Mouse (Mus musculus): ENCODE results near the gene Map2k1. TPM values are rescaled to one million over a fixed set of nuclear protein-coding genes. Genes with fewer than 3 reads are reported as not detected.
A peak's percentile ranks its signal among the peaks of the same experiment; 100 is the strongest.

The Map2k1 gene
- polyA plus RNA-seq, 1 experiment, result 67.3 TPM

GRCm38 (mm10) chr9:64255422-64255821 is 2.0 kb upstream of the Map2k1 start:
- TF ChIP-seq E2F4 (IDR thresholded peaks at IDR 0.05; ENCODE audit: insufficient read depth), result no peak
- TF ChIP-seq MAX (IDR thresholded peaks at IDR 0.05; ENCODE audit: low read depth), result no peak
- TF ChIP-seq USF1 (IDR thresholded peaks at IDR 0.05; ENCODE audit: low read depth), result no peak
- no peak for TF ChIP-seq SRF (IDR thresholded peaks at IDR 0.05; ENCODE audit: control insufficient read depth, insufficient read length, low read depth)
- TF ChIP-seq REST (IDR thresholded peaks at IDR 0.05; ENCODE audit: insufficient read depth, insufficient read length), result no peak
- no peak for TF ChIP-seq TCF3 (IDR thresholded peaks at IDR 0.05; ENCODE audit: insufficient read length, low read depth)
- TF ChIP-seq MYOG (IDR thresholded peaks at IDR 0.05; ENCODE audit: control insufficient read depth in 1 of 3, insufficient read depth in 1 of 3, insufficient read length in 2 of 3, low read depth in 2 of 3), result no peak
- TF ChIP-seq POLR2A (IDR thresholded peaks at IDR 0.05; ENCODE audit: insufficient read length, low read depth), result no peak
- no peak for TF ChIP-seq MYOD1 (IDR thresholded peaks at IDR 0.05; ENCODE audit: control insufficient read depth in 1 of 3, insufficient read length in 2 of 3, low read depth in 2 of 3)
- TF ChIP-seq CEBPB (IDR thresholded peaks at IDR 0.05; ENCODE audit: insufficient read depth, poor library complexity, severe bottlenecking), result no peak
- no peak for TF ChIP-seq POLR2AphosphoS2 (IDR thresholded peaks at IDR 0.05; ENCODE audit: insufficient read length, low read depth)
- no peak for TF ChIP-seq TCF12 (IDR thresholded peaks at IDR 0.05; ENCODE audit: insufficient read depth, poor library complexity, severe bottlenecking)
- H3ac ChIP-seq (ENCODE audit: control insufficient read depth, insufficient read length), result no peak overlapping the region
- peaks cover 26% of the 10 kb centered on the region for H3K79me2 ChIP-seq (ENCODE audit: control insufficient read depth, insufficient read depth)
- no peak overlapping the region for H3K4me3 ChIP-seq
- H3K36me3 ChIP-seq (ENCODE audit: control insufficient read depth, insufficient read depth), result no peaks in the 10 kb centered on the region
- no peaks in the 10 kb centered on the region for H3K27me3 ChIP-seq (ENCODE audit: control insufficient read depth, insufficient read depth, insufficient read length)
- H3K4me2 ChIP-seq (ENCODE audit: low read depth), result no peak overlapping the region

DNA sequence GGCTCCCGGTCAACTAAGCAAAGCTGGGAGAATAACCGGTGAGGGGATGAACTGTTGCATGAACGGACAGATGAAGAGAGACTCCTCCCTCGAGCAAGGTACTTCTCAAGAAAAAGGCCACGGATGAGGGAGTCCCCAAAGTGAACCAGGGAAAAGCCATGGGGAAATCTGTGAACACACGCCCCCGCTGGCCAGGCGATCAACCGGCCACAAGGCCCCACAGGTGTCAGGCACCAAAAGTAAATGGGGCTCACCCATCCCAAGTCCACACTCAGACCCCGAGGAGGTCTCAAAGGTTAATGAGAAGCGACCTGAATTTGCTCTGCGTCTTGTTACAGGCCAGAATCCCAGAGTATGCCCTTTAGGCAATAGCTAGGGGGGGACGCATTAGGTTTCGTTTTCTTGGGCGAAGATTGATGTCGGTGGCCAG is 825 bp downstream of the Map2k1 start:
- Histone ChIP-seq H3K4me2 (ENCODE audit: low read depth) (peak overlapping the region; percentile 98), H3K79me2 (ENCODE audit: control insufficient read depth, insufficient read depth) (peaks cover 50% of the 10 kb centered on the region), H3K4me3 (peak overlapping the region; percentile 96), H3K36me3 (ENCODE audit: control insufficient read depth, insufficient read depth) (no peaks in the 10 kb centered on the region), H3ac (ENCODE audit: control insufficient read depth, insufficient read length) (peak overlapping the region; percentile 97), H3K27me3 (ENCODE audit: control insufficient read depth, insufficient read depth, insufficient read length) (no peaks in the 10 kb centered on the region)
- no peak for TF ChIP-seq CEBPB (IDR thresholded peaks at IDR 0.05; ENCODE audit: insufficient read depth, poor library complexity, severe bottlenecking)
- TF ChIP-seq SRF (IDR thresholded peaks at IDR 0.05; ENCODE audit: control insufficient read depth, insufficient read length, low read depth), result no peak
- TF ChIP-seq TCF12 (IDR thresholded peaks at IDR 0.05; ENCODE audit: insufficient read depth, poor library complexity, severe bottlenecking), result no peak
- no peak for TF ChIP-seq TCF3 (IDR thresholded peaks at IDR 0.05; ENCODE audit: insufficient read length, low read depth)
- TF ChIP-seq MAX (IDR thresholded peaks at IDR 0.05; ENCODE audit: low read depth), result no peak
- peak in 1 of 3 experiments; percentile 12 for TF ChIP-seq MYOG (IDR thresholded peaks at IDR 0.05; ENCODE audit: control insufficient read depth in 1 of 3, insufficient read depth in 1 of 3, insufficient read length in 2 of 3, low read depth in 2 of 3)
- TF ChIP-seq MYOD1 (IDR thresholded peaks at IDR 0.05; ENCODE audit: control insufficient read depth in 1 of 3, insufficient read length in 2 of 3, low read depth in 2 of 3), result peak in 1 of 3 experiments; percentile 37
- no peak for TF ChIP-seq USF1 (IDR thresholded peaks at IDR 0.05; ENCODE audit: low read depth)

DNA sequence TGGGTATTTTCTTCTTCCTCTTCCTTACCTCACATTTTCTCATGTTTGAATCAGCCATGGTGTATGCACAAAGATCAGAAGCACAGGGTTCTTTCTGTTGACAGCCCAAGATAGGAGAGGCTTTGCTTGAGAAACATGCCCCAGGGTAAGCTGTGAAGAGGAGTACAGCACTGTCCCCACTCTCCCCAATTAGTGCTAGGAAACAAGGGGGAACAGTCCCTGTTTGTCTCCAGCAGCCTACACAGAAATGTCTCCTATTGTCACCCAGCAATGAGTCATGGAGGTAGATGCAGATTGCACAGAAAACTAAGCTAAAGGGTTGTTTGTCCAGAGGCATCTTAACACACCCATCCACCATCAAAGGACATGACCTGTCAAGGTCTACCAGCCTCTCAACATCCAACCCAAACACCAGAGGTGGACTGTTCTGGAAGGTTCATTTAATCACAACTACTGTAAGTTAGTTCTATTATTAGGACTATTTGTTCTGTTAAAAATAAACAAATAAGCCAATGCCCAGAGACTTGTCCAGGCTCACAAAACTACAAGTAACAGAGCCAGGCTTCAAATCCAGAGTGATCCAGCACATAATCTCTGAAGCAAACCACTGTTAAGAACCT is 3.2 kb downstream of the Map2k1 start:
- peaks cover 72% of the 10 kb centered on the region for H3K79me2 ChIP-seq (ENCODE audit: control insufficient read depth, insufficient read depth)
- no peak for TF ChIP-seq SRF (IDR thresholded peaks at IDR 0.05; ENCODE audit: control insufficient read depth, insufficient read length, low read depth)
- TF ChIP-seq CEBPB (IDR thresholded peaks at IDR 0.05; ENCODE audit: insufficient read depth, poor library complexity, severe bottlenecking), result no peak
- TF ChIP-seq REST (IDR thresholded peaks at IDR 0.05; ENCODE audit: insufficient read depth, insufficient read length), result no peak
- no peak for TF ChIP-seq TCF12 (IDR thresholded peaks at IDR 0.05; ENCODE audit: insufficient read depth, poor library complexity, severe bottlenecking)
- no peak for TF ChIP-seq MAX (IDR thresholded peaks at IDR 0.05; ENCODE audit: low read depth)
- TF ChIP-seq MYOD1 (IDR thresholded peaks at IDR 0.05; ENCODE audit: control insufficient read depth in 1 of 3, insufficient read length in 2 of 3, low read depth in 2 of 3), result no peak
- TF ChIP-seq TCF3 (IDR thresholded peaks at IDR 0.05; ENCODE audit: insufficient read length, low read depth), result no peak
- TF ChIP-seq POLR2AphosphoS2 (IDR thresholded peaks at IDR 0.05; ENCODE audit: insufficient read length, low read depth), result no peak
- no peak overlapping the region for H3ac ChIP-seq (ENCODE audit: control insufficient read depth, insufficient read length)
- H3K4me2 ChIP-seq (ENCODE audit: low read depth), result peak overlapping the region; percentile 98
- H3K4me3 ChIP-seq, result no peak overlapping the region
- H3K27me3 ChIP-seq (ENCODE audit: control insufficient read depth, insufficient read depth, insufficient read length), result no peaks in the 10 kb centered on the region
- H3K36me3 ChIP-seq (ENCODE audit: control insufficient read depth, insufficient read depth), result no peaks in the 10 kb centered on the region

DNA sequence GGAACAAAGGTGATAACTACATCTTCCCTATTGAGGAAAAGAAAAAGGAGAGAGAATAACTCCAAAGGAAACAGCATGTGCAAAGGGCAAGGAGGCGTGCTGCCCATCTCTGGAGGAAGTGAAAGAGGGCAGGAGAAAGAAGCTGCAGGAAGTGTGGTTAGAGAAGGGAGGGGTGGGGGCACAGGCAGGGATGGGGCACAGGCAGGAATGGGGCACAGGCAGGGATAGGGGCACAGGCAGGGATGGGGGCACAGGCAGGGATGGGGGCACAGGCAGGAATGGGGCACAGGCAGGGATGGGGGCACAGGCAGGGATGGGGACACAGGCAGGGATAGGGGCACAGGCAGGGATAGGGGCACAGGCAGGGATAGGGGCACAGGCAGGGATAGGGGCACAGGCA is 4.1 kb downstream of the Map2k1 start:
- peaks cover 81% of the 10 kb centered on the region for H3K79me2 ChIP-seq (ENCODE audit: control insufficient read depth, insufficient read depth)

DNA sequence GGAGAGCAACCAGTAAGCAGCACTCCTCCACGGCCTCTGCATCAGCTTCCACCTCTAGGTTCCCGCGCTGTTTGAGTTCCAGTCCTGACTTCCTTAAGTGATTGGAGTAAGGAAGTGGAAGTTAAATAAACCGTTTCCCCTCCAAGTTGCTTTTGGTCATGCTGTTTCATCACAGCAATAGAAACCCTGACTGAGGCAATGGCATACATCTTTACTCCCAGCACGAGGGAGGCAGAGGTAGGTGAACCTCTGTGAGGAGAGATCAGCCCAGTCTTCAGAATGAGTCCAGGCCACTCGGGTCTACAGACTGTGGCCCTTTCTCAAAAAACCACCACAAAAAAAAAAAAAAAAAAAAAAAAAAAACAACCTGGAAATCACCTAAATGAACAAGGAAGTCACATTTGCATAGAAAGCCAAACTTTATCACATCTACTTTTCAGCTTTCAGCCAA is 11.0 kb downstream of the Map2k1 start:
- Histone ChIP-seq H3ac (ENCODE audit: control insufficient read depth, insufficient read length) (no peak overlapping the region), H3K36me3 (ENCODE audit: control insufficient read depth, insufficient read depth) (no peaks in the 10 kb centered on the region), H3K4me3 (no peak overlapping the region), H3K79me2 (ENCODE audit: control insufficient read depth, insufficient read depth) (peaks cover 84% of the 10 kb centered on the region), H3K4me2 (ENCODE audit: low read depth) (no peak overlapping the region), H3K27me3 (ENCODE audit: control insufficient read depth, insufficient read depth, insufficient read length) (no peaks in the 10 kb centered on the region)
- no peak for TF ChIP-seq TCF3 (IDR thresholded peaks at IDR 0.05; ENCODE audit: insufficient read length, low read depth)
- TF ChIP-seq POLR2A (IDR thresholded peaks at IDR 0.05; ENCODE audit: insufficient read length, low read depth), result no peak
- no peak for TF ChIP-seq REST (IDR thresholded peaks at IDR 0.05; ENCODE audit: insufficient read depth, insufficient read length)
- TF ChIP-seq MAX (IDR thresholded peaks at IDR 0.05; ENCODE audit: low read depth), result no peak

More for the DNA sequence above, 4.1 kb downstream of the Map2k1 start:
- TF ChIP-seq SRF (IDR thresholded peaks at IDR 0.05; ENCODE audit: control insufficient read depth, insufficient read length, low read depth), result no peak
- no peak for TF ChIP-seq USF1 (IDR thresholded peaks at IDR 0.05; ENCODE audit: low read depth)
- TF ChIP-seq MAX (IDR thresholded peaks at IDR 0.05; ENCODE audit: low read depth), result no peak
- H3K27me3 ChIP-seq (ENCODE audit: control insufficient read depth, insufficient read depth, insufficient read length), result no peaks in the 10 kb centered on the region
- no peak overlapping the region for H3K4me2 ChIP-seq (ENCODE audit: low read depth)
- no peaks in the 10 kb centered on the region for H3K36me3 ChIP-seq (ENCODE audit: control insufficient read depth, insufficient read depth)
- H3ac ChIP-seq (ENCODE audit: control insufficient read depth, insufficient read length), result no peak overlapping the region
- H3K4me3 ChIP-seq, result no peak overlapping the region

All from myocyte (in vitro differentiated cells).